Mouse (Mus musculus): ENCODE measurements around the gene Pars2. TPM values are rescaled to one million over a fixed set of nuclear protein-coding genes. Genes with fewer than 3 reads are reported as not detected.

Gene Pars2
- 1 to 10 TPM; 5.6 to 6.6 TPM for polyA plus RNA-seq (2012; fragmentation: generic; extraction: Trizol)

GRCm38 (mm10) chr4:106650833-106651527, at the start of gene Pars2:
Pars2 (plus strand) TSS chr4:106651069.

DNA sequence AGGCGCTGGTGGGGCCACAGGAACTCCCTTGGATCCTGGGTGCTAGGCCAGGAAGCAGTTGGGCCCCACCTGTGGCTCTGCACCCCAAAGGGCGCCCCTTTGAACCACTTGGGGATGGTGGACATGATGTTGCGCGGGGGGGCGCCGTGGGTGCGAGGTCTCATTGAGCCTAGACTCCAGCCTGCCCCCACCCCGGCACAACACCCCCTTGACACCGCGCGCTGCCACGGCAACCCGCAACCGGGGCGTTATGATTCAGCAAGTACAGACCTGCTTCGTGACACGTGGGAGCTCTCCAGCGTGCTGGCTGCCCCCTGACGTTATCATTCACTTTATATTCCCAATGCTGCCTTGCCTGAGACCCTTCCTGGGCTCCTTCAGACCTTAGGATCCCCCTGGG, 33.8 kb upstream of the Pars2 start, which contains the start of gene Lexm:
TSS of gene Lexm (minus strand) at position 186 of the 400 bp plus-strand sequence.

GRCm38 (mm10) chr4:106622030-106622493, 28.8 kb upstream of the Pars2 start, which contains the start of gene Ttc22:
Ttc22 (plus strand) TSS chr4:106622432.

GRCm38 (mm10) chr4:106678442-106679118, 27.7 kb downstream of the Pars2 start, which contains the start of gene Ttc4:
Ttc4 (minus strand) TSS chr4:106678944.

Other genes with a start within 250 kb of the Pars2 start
- under 1 TPM; 0.05 to 0.08 TPM for gene Pcsk9, start 186.7 kb upstream of the Pars2 start, polyA plus RNA-seq (2012; fragmentation: generic; extraction: Trizol)
- not detected for gene Bsnd, start 158.8 kb upstream of the Pars2 start, polyA plus RNA-seq (2012; fragmentation: generic; extraction: Trizol)
- 10 to 100 TPM; 43.8 to 48.9 TPM for gene Dhcr24, start 90.0 kb upstream of the Pars2 start, polyA plus RNA-seq (2012; fragmentation: generic; extraction: Trizol)
- gene Lexm, start 33.8 kb upstream of the Pars2 start, polyA plus RNA-seq (2012; fragmentation: generic; extraction: Trizol) = not detected
- 1 to 10 TPM in 1 of 2 experiments, not detected in 1; 1.2 TPM for gene Ttc22, start 28.6 kb upstream of the Pars2 start, polyA plus RNA-seq (2012; fragmentation: generic; extraction: Trizol)
- 10 to 100 TPM in 1 of 2 experiments, 1 to 10 TPM in 1; 7.8 to 25.4 TPM for gene Ttc4, start 27.9 kb downstream of the Pars2 start, polyA plus RNA-seq (2012; fragmentation: generic; extraction: Trizol)
- gene Mroh7, start 79.9 kb downstream of the Pars2 start, polyA plus RNA-seq (2012; fragmentation: generic; extraction: Trizol) = not detected
- under 1 TPM in 1 of 2 experiments, not detected in 1; 0.04 TPM for gene Fam151a, start 82.8 kb downstream of the Pars2 start, polyA plus RNA-seq (2012; fragmentation: generic; extraction: Trizol)
- gene Acot11, start 153.9 kb downstream of the Pars2 start, polyA plus RNA-seq (2012; fragmentation: generic; extraction: Trizol) = under 1 TPM; 0.25 to 0.94 TPM

Data from C3H10T1/2 (cell line).